Mouse (Mus musculus) kidney, embryonic 14.5 days (tissue): ENCODE measurements around the gene Gm20605. TPM values are rescaled to one million over a fixed set of nuclear protein-coding genes. Genes with fewer than 3 reads are reported as not detected.

Experiments used
- ATAC-seq: fragments of 200-750 bp; cut with Nextera tagmentation; 2 replicates; pipeline ENCODE4 v1.8.0; 2017; ENCODE audit warnings: moderate number of reproducible peaks, mild to moderate bottlenecking, moderate TSS enrichment, moderate library complexity; ENCODE audit not compliant: low FRiP score, low TSS enrichment
- H3K27ac ChIP-seq: fragments of 300-500 bp; sonication (generic); 2 replicates; pipeline ENCODE4 v1.5.1; 2014; ENCODE audit warnings: low read depth, mild to moderate bottlenecking, low read length, moderate library complexity, mixed read lengths
- H3K27me3 ChIP-seq: fragments of 300-500 bp; sonication (generic); 2 replicates; pipeline ENCODE4 v1.6.1; 2014; ENCODE audit warnings: mild to moderate bottlenecking, low read length; ENCODE audit not compliant: control insufficient read depth, insufficient read depth
- H3K36me3 ChIP-seq: fragments of 300-500 bp; sonication (generic); 2 replicates; pipeline ENCODE4 v1.6.1; 2014; ENCODE audit warnings: low read length, mixed read lengths; ENCODE audit not compliant: control insufficient read depth, insufficient read depth
- H3K4me1 ChIP-seq: fragments of 300-500 bp; sonication (generic); 2 replicates; pipeline ENCODE4 v1.6.1; 2014; ENCODE audit warnings: low read length, mixed read lengths; ENCODE audit not compliant: control insufficient read depth, insufficient read depth
- H3K4me2 ChIP-seq: fragments of 300-500 bp; sonication (generic); replicated peaks from 2 replicates; pipeline ENCODE4 v1.6.1; 2014; ENCODE audit warnings: low read depth, mild to moderate bottlenecking, low read length
- H3K4me3 ChIP-seq: fragments of 300-500 bp; sonication (generic); 2 replicates; pipeline ENCODE4 v1.5.1; 2014; ENCODE audit warnings: mild to moderate bottlenecking, low read length
- H3K9ac ChIP-seq: fragments of 300-500 bp; sonication (generic); 2 replicates; pipeline ENCODE4 v1.6.1; 2014; ENCODE audit warnings: low read depth, mild to moderate bottlenecking, low read length, moderate library complexity
- H3K9me3 ChIP-seq: fragments of 300-500 bp; sonication (generic); 2 replicates; pipeline ENCODE4 v1.6.1; 2016; ENCODE audit warnings: low read length; ENCODE audit not compliant: control insufficient read depth
- WGBS: fragments of 180-500 bp; shearing (Covaris S2); extraction: QIAGEN DNeasy Blood & Tissue Kit; methylation state at CpG from one replicate; pipeline ENCODE4 v1.1.7; 2014; 5-methylcytosine and 5-hydroxymethylcytosine counted together
- polyA plus RNA-seq: library from polyadenylated mRNA; unstranded; fragments of >200 nt; fragmentation: Nextera tagmentation; extraction: Ambion mirVana; gene quantifications from 2 replicates; pipeline ENCODE4 v1.2.1, GENCODE M21; 2014

The Gm20605 gene
- polyA plus RNA-seq, 1 experiment from 2014 or later = 12.5 TPM

DNA sequence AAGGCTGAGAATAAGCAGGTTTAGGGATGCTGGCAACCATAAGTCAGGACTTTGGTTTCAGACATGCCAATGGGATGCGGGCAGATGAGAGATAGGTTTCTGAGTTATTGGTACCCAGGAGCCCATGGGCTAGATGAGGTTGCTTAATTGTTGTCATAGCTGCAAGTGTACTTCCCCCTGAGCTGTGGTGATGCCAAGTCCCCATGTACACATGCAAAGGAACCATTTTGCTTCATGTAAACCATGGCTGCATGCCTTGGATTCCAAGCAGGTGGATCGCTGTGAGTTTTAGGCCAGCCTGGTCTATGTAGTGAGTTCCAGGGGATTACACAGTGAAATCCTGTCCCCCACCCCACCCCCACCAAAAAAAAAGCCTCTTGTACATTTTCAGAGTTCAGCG lies 56.7 kb downstream of the Gm20605 start:
- no peak for ATAC-seq
- Histone ChIP-seq H3K9me3 (no peaks in the 10 kb centered on the region), H3K27ac (no peak overlapping the region), H3K4me3 (no peak overlapping the region), H3K9ac (no peak overlapping the region), H3K27me3 (no peaks in the 10 kb centered on the region), H3K36me3 (no peaks in the 10 kb centered on the region), H3K4me1 (peaks cover 11% of the 10 kb centered on the region), H3K4me2 (no peak overlapping the region)
- WGBS = 92% methylated on average over 3 of the region's 3 CpGs

DNA sequence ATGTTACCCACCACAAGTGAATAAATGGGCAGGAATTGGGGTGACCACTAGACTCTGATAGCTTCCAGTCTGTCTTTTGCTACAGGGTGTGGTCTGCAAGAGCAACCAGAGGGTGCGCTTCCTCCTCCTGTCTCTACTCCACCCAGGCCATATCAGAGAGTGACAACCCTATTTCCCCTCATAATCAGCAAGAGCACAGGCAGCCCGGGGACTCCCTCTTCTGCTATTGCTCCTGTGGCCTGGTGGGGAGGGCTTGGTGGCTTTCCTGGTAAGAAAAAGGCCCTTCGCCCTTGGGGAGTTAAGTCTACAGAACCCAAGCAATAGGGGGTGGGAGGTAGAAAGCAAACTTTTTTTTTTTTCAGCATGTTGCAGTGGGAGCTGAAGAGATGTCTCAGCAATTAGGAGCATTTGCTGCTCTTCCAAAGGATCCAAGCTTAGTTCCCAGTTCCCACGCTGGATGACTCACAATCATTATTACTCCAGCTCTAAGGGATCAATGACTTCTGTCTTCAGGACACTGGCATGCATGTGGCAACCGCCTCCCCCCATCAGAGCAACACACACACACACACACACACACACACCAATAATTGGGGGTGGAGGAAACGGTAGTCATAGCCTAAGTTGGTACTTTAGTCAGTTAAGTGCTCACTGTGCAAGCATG lies 57.3 kb downstream of the Gm20605 start:
- no peak overlapping the region for H3K4me2 ChIP-seq
- H3K4me3 ChIP-seq = no peak overlapping the region
- peaks cover 11% of the 10 kb centered on the region for H3K4me1 ChIP-seq
- no peaks in the 10 kb centered on the region for H3K27me3 ChIP-seq
- H3K36me3 ChIP-seq = no peaks in the 10 kb centered on the region
- H3K9ac ChIP-seq = no peak overlapping the region
- ATAC-seq = no peak
- H3K9me3 ChIP-seq = no peaks in the 10 kb centered on the region
- WGBS = 81% methylated on average over 6 of the region's 6 CpGs
- no peak overlapping the region for H3K27ac ChIP-seq

DNA sequence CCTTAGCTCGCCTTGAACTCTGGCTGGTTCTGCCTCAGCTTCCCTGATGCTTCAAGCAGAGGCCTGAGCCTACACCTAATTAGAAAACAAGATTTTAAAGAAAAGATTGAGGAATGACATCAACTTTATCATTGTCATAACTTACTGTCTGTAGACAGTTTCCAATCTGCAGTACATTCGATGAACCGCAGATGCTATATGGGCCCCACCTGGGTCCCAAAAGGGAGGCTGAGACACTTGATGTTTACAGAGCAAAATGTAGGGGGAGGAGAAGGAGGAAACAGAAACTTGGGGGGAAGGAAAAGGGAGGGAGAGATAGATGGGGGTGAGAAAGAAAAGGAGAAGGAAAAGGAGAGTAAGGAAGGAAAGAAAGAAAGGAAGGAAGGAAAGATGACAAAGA lies 61.0 kb downstream of the Gm20605 start:
- Histone ChIP-seq H3K36me3 (no peaks in the 10 kb centered on the region), H3K27ac (no peak overlapping the region), H3K4me2 (no peak overlapping the region), H3K9me3 (no peaks in the 10 kb centered on the region), H3K4me1 (no peaks in the 10 kb centered on the region), H3K4me3 (no peak overlapping the region), H3K27me3 (no peaks in the 10 kb centered on the region), H3K9ac (no peak overlapping the region)
- ATAC-seq = no peak
- 85% methylated on average over 3 of the region's 3 CpGs for WGBS

DNA sequence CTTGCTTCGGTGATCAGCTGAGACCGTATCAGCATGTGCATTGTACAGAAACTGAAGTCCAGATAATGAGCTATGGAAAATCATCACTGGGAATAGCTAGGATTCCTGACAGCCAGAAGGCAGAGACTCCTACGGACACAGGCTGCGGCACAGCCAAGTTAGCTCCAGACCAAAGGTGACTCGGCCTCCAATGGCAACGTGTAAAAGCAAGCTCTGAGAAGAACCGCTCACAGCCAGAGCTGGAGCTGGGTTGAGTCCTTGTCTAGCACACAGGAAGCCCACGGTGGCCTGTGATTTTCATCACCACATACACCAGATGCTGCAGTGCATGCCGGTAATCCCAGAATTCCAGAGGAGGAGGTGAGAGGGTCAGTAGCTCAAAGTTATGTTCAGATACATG lies 61.6 kb downstream of the Gm20605 start:
- H3K4me3 ChIP-seq = no peak overlapping the region
- no peaks in the 10 kb centered on the region for H3K36me3 ChIP-seq
- H3K27me3 ChIP-seq = no peaks in the 10 kb centered on the region
- no peak overlapping the region for H3K4me2 ChIP-seq
- no peak for ATAC-seq
- H3K9me3 ChIP-seq = no peaks in the 10 kb centered on the region
- WGBS = 40% methylated on average over 9 of the region's 9 CpGs
- H3K9ac ChIP-seq = no peak overlapping the region
- H3K4me1 ChIP-seq = no peaks in the 10 kb centered on the region
- H3K27ac ChIP-seq = no peak overlapping the region

DNA sequence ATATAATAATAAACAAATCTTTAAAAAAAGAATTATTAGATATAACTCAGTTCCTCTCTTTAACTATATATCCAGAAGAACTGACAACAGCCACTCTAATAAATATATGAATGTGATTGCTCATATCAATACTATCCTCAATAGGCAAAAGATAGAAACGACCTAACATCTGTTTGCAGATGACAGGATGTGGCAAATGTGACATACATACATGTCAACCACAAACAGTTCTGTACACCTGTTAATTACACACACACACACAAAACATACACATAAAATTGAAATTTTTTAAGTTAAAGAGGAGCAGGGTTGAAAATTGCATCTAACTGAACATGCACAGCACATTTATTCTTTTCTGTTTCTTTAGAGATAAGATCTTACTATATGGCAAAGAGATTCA lies 62.9 kb downstream of the Gm20605 start:
- no peak overlapping the region for H3K27ac ChIP-seq
- H3K4me1 ChIP-seq = no peaks in the 10 kb centered on the region
- ATAC-seq = no peak
- no peaks in the 10 kb centered on the region for H3K9me3 ChIP-seq
- no peaks in the 10 kb centered on the region for H3K36me3 ChIP-seq
- H3K9ac ChIP-seq = no peak overlapping the region
- no peak overlapping the region for H3K4me3 ChIP-seq
- H3K4me2 ChIP-seq = no peak overlapping the region
- 68% methylated on average over 1 of the region's 1 CpGs for WGBS
- H3K27me3 ChIP-seq = no peaks in the 10 kb centered on the region

Other genes with a start within 250 kb of the Gm20605 start
- gene Zan, start 152.1 kb upstream of the Gm20605 start, polyA plus RNA-seq = 0.17 and 0.60 TPM in 2 replicates
- gene Pop7, start 126.7 kb upstream of the Gm20605 start, polyA plus RNA-seq = 57.8 and 69.5 TPM in 2 replicates
- 16.0 and 18.6 TPM in 2 replicates for gene Gigyf1, start 110.6 kb upstream of the Gm20605 start, polyA plus RNA-seq
- not detected in 2 replicates for gene Epo, start 95.9 kb upstream of the Gm20605 start, polyA plus RNA-seq
- 427 and 433 TPM in 2 replicates for gene Gnb2, start 95.7 kb upstream of the Gm20605 start, polyA plus RNA-seq
- not detected in 2 replicates for gene Actl6b, start 75.7 kb upstream of the Gm20605 start, polyA plus RNA-seq
- 0.43 and 1.0 TPM in 2 replicates for gene Tfr2, start 59.3 kb upstream of the Gm20605 start, polyA plus RNA-seq
- gene Mospd3, start 28.1 kb upstream of the Gm20605 start, polyA plus RNA-seq = 25.4 and 27.6 TPM in 2 replicates
- gene Pcolce, start 15.4 kb upstream of the Gm20605 start, polyA plus RNA-seq = 96.0 and 97.6 TPM in 2 replicates
- not detected in 2 replicates for gene Fbxo24, start 173 bp upstream of the Gm20605 start, polyA plus RNA-seq
- 37.6 and 43.2 TPM in 2 replicates for gene Lrch4, start 54 bp upstream of the Gm20605 start, polyA plus RNA-seq
- gene Sap25, start 12.2 kb downstream of the Gm20605 start, polyA plus RNA-seq = 9.3 and 10.1 TPM in 2 replicates
- 0.43 and 0.84 TPM in 2 replicates for gene Irs3, start 16.5 kb downstream of the Gm20605 start, polyA plus RNA-seq
- 14.4 and 14.8 TPM in 2 replicates for gene Agfg2, start 55.6 kb downstream of the Gm20605 start, polyA plus RNA-seq
- gene Nyap1, start 112.4 kb downstream of the Gm20605 start, polyA plus RNA-seq = 0.56 and 1.1 TPM in 2 replicates
- gene Tsc22d4, start 116.6 kb downstream of the Gm20605 start, polyA plus RNA-seq = 104 and 121 TPM in 2 replicates
- 41.6 and 54.8 TPM in 2 replicates for gene Ppp1r35, start 149.7 kb downstream of the Gm20605 start, polyA plus RNA-seq
- 11.8 and 16.4 TPM in 2 replicates for gene Mepce, start 158.5 kb downstream of the Gm20605 start, polyA plus RNA-seq
- gene Zcwpw1, start 158.6 kb downstream of the Gm20605 start, polyA plus RNA-seq = 21.8 and 27.4 TPM in 2 replicates
- 1.1 and 1.2 TPM in 2 replicates for gene Pilra, start 207.1 kb downstream of the Gm20605 start, polyA plus RNA-seq
- gene Pilrb1, start 228.9 kb downstream of the Gm20605 start, polyA plus RNA-seq = 0.31 and 0.84 TPM in 2 replicates
- gene Pilrb2, start 242.6 kb downstream of the Gm20605 start, polyA plus RNA-seq = 0.61 and 0.76 TPM in 2 replicates